Mouse (Mus musculus): ENCODE data around the gene Cdc42bpa.

Cdc42bpa gene

DNA sequence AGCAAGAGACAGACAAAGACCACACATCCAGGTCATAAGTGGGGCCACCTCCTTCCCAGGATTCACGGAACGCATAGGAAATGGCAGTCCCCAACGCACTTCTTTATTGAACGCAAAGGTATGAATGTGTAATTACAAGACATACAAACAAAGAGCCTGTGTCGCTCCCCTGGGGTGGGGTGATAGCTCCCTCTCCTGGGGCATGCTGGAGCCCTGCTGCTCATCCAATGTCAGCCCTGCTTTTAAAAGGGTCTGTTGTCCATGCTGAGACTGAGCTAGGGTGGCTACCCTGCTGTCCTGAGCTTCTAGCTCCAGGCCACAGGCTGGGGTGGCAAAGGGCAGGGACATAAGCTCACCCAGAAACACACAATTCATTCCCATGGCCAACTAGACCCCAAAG, 206.3 kb downstream of the Cdc42bpa start:
- DNase-seq (ENCODE audit: low spot score in 2 of 2): no peak

- no peak for DNase-seq (ENCODE audit: low spot score in 2 of 2)
Measured at GRCm38 (mm10) chr1:180168294-180168693, 208.0 kb downstream of the Cdc42bpa start.

- no peak for DNase-seq (ENCODE audit: low spot score in 2 of 2)
Measured at GRCm38 (mm10) chr1:180169161-180169560, 208.9 kb downstream of the Cdc42bpa start.

DNA sequence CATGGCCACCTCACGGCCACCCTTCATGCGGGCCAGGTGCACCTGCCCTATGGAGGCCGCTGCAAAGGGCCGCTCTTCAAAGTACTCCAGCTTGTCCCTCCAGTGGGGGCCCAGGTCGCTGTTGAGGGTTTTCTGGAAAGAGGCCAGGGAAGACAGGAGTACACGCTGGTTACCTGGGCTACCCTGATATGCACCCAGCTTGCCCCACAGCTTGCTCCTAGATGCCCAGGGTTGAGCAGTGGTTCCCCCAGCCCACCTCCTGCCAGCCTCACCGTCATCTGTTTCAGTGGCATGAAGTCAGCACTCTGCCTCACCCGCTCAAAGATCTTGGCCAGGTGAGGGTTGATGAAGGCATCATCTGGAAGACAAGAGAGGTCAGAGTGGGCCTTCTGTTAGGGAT, 209.8 kb downstream of the Cdc42bpa start:
- DNase-seq (ENCODE audit: low spot score in 2 of 2): no peak

- no peak for DNase-seq (ENCODE audit: low spot score in 2 of 2)
Measured at GRCm38 (mm10) chr1:180171883-180172282, 211.6 kb downstream of the Cdc42bpa start.

GRCm38 (mm10) chr1:180172600-180172999, 212.3 kb downstream of the Cdc42bpa start:
- no peak for DNase-seq (ENCODE audit: low spot score in 2 of 2)

- no peak for DNase-seq (ENCODE audit: low spot score in 2 of 2)
Measured at GRCm38 (mm10) chr1:180173017-180173416, 212.7 kb downstream of the Cdc42bpa start.

- DNase-seq (ENCODE audit: low spot score in 2 of 2): no peak
Measured at GRCm38 (mm10) chr1:180174718-180175117, 214.4 kb downstream of the Cdc42bpa start.

- DNase-seq (ENCODE audit: low spot score in 2 of 2): no peak
Measured at GRCm38 (mm10) chr1:180175167-180175566, 214.9 kb downstream of the Cdc42bpa start.

DNA sequence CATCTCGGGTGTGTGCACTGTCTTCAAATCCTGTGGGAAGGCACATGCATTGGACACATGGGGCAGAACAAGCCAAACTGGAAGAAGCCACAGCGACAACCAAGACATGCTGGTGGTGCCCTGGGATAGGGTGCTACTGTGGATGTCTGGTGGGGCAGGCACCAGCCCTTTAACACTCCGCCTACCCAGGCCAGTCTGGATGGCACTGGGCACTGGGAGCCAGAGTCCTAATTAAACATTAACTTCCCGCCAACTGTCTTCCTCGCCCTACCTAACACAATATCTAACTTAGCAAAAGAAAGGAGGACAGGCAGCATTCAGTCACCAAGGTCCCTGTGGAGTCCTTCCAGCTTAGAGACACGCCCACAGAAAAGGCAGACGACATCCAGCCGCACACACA, 215.4 kb downstream of the Cdc42bpa start:
- no peak for DNase-seq (ENCODE audit: low spot score in 2 of 2)

- no peak for DNase-seq (ENCODE audit: low spot score in 2 of 2)
Measured at GRCm38 (mm10) chr1:180176784-180177183, 216.5 kb downstream of the Cdc42bpa start.

- DNase-seq (ENCODE audit: low spot score in 2 of 2): no peak
Measured at GRCm38 (mm10) chr1:180178340-180178739, 218.1 kb downstream of the Cdc42bpa start.

- DNase-seq (ENCODE audit: low spot score in 2 of 2): no peak
Measured at GRCm38 (mm10) chr1:180179100-180179499, 218.8 kb downstream of the Cdc42bpa start.

DNA sequence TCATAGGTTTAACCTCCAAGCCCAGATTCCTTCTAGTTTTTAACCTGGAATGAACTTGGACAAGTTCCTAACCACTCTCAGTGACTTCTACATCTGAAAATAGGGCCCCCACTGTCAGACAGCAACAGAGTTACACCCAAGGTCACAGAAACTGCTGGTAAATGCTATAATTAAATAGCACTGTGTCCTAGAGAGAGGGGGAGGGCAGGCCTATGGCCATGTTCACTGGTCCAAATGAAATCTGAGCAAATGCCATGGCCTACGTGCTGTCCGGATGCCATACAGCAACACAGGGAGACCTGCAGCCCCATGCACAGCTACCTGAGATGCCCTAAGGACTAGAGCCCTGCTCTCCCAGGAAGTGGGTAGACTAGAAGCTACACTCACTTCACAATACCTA, 219.6 kb downstream of the Cdc42bpa start:
- DNase-seq (ENCODE audit: low spot score in 2 of 2): no peak

DNA sequence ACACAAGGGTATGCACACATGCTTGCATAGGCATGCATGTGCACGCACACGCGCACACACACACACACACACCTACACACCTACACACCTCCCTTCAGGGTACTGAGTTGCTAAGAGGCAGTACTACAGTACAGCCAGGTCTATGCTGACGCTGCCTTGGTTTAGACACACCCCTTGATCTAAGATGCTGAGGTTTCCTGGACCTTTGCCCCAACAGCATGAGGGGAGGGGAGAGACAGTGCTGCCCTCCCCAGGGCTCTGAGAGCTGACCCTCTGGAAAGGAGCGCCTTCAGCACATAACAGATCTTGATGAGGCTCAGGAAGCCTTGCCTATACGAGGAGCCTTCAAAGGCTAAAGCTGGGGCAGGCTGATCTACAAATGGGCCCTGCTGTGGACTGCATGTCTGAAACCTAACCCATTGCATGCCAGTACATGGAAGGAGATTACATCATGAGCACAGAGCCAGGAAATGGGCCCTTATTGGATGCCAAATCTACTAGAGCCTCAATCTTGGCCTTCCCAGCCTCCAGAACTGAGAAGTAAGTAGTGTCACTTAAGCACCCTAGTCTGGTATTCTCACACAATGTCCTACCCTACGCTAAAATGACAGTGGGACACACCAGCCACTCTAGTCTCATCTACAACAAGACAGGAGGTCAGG, 221.2 kb downstream of the Cdc42bpa start:
- no peak for DNase-seq (ENCODE audit: low spot score in 2 of 2)

GRCm38 (mm10) chr1:180181966-180182319, 221.7 kb downstream of the Cdc42bpa start:
- DNase-seq (ENCODE audit: low spot score in 2 of 2): no peak

GRCm38 (mm10) chr1:180182731-180183130, 222.5 kb downstream of the Cdc42bpa start:
- DNase-seq (ENCODE audit: low spot score in 2 of 2): no peak

DNA sequence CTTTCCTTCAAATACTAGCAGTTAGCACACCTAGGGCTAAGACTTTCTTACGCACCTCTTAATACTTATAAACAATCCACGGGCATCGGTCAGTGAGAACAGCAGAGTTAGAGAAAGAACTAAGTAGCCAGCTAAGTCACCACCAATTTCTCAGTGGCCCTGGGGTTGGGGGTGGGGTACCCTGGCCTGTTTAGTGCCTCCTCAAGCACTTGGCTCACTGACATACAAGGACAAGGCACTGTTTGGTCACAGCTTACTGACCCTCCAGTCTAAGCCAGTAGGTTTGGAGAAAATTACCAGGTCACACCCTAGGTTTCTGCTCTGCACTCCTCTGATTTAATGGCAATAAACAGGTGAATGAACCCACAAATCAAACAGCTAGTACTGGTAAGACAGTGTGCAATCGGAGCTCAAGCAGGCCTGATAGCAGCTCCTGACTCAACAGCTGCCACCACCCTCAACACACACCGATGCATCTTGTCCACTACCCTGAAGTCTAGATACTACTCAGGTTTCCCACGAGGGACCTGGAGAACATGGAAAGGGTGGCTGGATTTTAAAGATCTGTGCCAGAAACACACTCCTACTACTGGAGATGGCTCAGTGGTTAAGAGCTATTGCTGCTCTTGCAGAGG, 223.4 kb downstream of the Cdc42bpa start:
- no peak for DNase-seq (ENCODE audit: low spot score in 2 of 2)

DNA sequence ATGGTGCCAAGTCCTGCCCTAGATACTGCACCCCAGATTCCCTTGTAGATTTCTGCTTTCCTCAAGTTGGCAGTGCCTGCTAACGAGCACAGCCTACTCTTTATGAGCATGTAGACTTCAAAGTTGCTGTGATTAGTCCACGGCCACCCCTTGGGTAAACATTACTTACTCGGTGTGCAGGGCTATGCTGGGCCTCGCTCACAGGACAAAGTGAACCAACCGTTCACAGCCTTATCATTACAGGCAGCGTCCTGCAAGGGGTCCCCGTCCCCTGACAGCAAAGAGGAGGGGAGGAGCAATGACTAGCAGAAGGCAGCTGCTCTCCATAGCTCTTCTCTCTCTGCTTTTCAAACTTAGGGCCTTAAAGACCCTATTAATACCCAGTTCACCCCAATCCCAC, 224.5 kb downstream of the Cdc42bpa start:
- DNase-seq (ENCODE audit: low spot score in 2 of 2): no peak

GRCm38 (mm10) chr1:180185877-180186276, 225.6 kb downstream of the Cdc42bpa start:
- no peak for DNase-seq (ENCODE audit: low spot score in 2 of 2)

- DNase-seq (ENCODE audit: low spot score in 2 of 2): no peak
Measured at GRCm38 (mm10) chr1:180186371-180186770, 226.1 kb downstream of the Cdc42bpa start.

- no peak for DNase-seq (ENCODE audit: low spot score in 2 of 2)
Measured at GRCm38 (mm10) chr1:180188951-180189350, 228.7 kb downstream of the Cdc42bpa start.

GRCm38 (mm10) chr1:180191112-180191511, 230.8 kb downstream of the Cdc42bpa start:
- no peak for DNase-seq (ENCODE audit: low spot score in 2 of 2)

All from urinary bladder, postnatal 4 days (tissue).